Mouse (Mus musculus): ENCODE results near the gene Ifi35.

GRCm38 (mm10) chr11:101480912-101481311 is 32.7 kb downstream of the Ifi35 start:
- TF ChIP-seq CTCF (IDR thresholded peaks at IDR 0.05; ENCODE audit: low read depth, low read length) (no peak), POLR2A (IDR thresholded peaks at IDR 0.05; ENCODE audit: borderline replicate concordance, low read depth, low read length) (no peak)
